Mouse (Mus musculus) embryonic stem cell, embryonic (primary cell): ENCODE data around the gene Wasl.

Experiments used
- CTCF ChIA-PET, 4 experiments: fragments of 300-600 bp in 2 of 4; fragments of 350-600 bp in 2 of 4; sonication (Branson Sonifier 250); formaldehyde crosslinking; loops; one replicate each; lab custom pipeline; 2022; ENCODE audit warnings: inconsistent platforms in 2 of 4; lab: Charles Lee
- POLR2A ChIA-PET, 4 experiments: fragments of 300-600 bp in 2 of 4; fragments of 350-600 bp in 2 of 4; sonication (Branson Sonifier 250); formaldehyde crosslinking; loops; one replicate each; lab custom pipeline; 2022; ENCODE audit warnings: antibody characterized with exemption in 4 of 4, inconsistent platforms in 1 of 4; lab: Charles Lee

The Wasl gene

GRCm38 (mm10) chr6:24590282-24590681 is 74.5 kb downstream of the Wasl start:
- ChIA-PET POLR2A (interaction anchor here in 1 of 4 experiments (0.5 kb wide), 1 partner anchor 69 kb away, joined by 3 read pairs; no protein-coding TSS in a partner anchor), CTCF (no interaction called here)

DNA sequence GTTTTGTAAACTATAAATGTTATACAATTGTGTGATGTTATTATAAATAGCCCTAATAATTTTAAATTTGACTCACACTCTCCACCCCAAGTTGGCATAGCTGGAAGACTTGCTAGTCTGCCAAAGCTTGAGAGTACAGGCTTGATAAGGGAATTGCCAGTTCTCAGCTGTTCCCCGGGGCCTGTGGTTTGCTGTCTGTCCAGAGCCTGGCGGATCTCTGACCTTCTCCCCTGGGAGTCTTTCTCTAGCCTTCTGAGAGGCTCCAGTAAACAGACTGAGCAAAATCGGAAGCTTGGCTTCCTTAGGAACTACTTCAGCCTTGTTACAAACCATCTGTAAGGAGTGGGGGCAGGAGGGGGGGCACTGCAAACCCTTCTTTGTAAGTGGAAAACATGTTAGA is 77.9 kb downstream of the Wasl start:
- ChIA-PET CTCF (no interaction called here), POLR2A (no interaction called here)

DNA sequence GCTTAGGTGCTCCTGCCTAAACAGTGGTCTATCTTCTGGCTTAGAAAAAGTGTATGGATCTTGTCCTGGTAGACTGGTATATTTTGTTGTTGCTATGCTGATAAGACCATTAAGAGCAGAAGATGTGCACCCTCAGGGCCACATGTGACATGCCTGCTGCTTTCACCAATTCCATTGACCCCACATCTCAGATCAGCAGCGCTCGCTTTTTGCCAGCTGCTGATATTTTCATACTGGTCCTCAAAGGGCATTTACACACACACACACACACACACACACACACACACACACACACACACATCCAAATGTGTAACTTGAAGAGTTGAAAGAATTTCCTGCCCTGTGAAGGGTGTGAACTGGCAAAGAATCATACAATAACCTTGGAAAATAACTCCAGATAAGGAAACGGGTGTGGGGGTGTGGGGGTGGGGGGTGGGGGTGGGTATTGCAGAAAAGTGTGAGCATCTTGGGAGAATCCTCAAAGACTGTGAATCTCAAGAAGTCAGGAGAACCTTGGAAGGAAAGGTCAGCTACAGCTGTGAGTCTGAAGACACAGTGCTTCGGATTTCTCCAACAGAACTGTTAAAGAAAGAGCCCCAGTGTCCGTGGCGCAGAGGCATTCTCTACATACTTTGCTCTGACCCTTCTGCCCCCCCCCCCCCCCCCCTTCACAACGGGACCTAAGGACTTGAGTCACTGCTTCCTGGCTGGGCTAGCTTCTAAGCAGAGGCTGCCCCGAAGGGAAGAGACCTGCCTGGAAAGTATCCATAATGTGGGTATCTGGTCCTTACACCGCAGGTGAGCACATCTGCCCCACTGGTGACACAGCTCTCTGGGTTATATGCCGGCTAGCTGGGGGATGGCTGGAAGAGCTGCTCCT is 79.1 kb downstream of the Wasl start:
- CTCF ChIA-PET: no interaction called here

DNA sequence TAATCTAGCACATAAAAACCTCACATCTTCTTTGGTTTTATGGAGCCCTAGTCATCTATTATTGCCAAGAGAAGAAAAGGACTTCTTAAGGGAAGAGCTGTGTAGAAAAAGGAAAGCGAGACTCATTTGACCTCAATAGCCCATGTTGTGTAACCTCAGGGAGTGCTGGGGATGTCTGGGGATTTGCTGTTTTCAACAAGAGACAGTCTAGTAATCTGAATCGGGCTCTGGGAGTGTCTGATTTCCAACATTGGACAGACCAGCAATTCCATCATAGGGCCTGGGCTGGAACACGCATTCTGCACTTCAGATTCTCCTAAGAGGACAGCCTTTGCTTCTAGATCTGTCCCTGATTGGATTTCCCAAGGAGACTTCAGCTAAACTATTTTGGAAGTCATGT is 81.4 kb downstream of the Wasl start:
- ChIA-PET POLR2A (no interaction called here), CTCF (no interaction called here)

More for the DNA sequence above, 79.1 kb downstream of the Wasl start:
- POLR2A ChIA-PET: no interaction called here

GRCm38 (mm10) chr6:24573319-24573718 is 91.5 kb downstream of the Wasl start:
- ChIA-PET POLR2A (no interaction called here), CTCF (no interaction called here)

- POLR2A ChIA-PET: no interaction called here
- CTCF ChIA-PET: interaction anchor here in 1 of 4 experiments (0.6 kb wide), 1 partner anchor 46 kb away, joined by 3 read pairs; no protein-coding TSS in a partner anchor
Observed at GRCm38 (mm10) chr6:24572431-24572830, 92.4 kb downstream of the Wasl start.

GRCm38 (mm10) chr6:24571126-24571525 is 93.7 kb downstream of the Wasl start:
- POLR2A ChIA-PET: no interaction called here
- CTCF ChIA-PET: no interaction called here

GRCm38 (mm10) chr6:24570278-24570677 is 94.5 kb downstream of the Wasl start:
- CTCF ChIA-PET: no interaction called here
- POLR2A ChIA-PET: no interaction called here

DNA sequence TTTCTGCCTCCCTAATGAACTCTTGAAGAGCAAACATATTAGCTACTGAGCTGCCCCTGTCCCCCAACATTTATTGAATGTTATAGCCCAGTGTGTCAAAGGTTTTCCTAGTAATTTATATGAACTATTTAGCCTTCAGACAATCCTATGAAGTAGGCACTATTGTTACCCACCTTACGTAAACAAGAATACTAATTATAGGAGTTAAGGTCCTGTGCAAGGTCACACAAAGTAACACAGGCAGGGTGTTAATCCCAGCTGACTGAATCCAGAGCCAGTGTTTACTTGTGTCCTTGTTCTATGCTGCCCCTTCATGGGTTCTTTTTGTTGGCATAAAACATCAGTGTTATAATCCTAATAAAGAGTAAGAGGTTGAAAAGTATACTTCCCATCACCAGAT is 95.1 kb downstream of the Wasl start:
- ChIA-PET POLR2A (no interaction called here), CTCF (no interaction called here)

DNA sequence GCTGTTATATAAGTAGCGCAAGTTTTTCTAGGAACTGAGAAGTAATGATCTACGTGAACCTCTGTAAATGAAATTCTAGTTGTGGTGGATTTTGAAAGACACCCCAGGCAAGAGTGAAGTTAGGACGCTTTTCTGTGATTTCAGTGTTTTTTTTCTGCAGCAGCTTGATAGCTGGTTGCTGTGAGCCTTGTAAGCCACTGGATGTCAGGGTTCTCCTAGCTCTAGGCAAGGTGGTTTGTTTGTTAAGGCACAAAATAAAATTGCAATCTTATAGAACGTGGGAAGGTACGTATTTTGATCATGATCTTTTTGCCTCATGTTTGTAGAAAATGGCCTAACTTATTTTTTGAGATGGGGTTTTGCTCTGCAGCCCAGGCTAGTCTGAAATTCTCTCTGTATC is 95.8 kb downstream of the Wasl start:
- CTCF ChIA-PET: no interaction called here
- POLR2A ChIA-PET: interaction anchor here in 1 of 4 experiments (0.6 kb wide), 1 partner anchor 162 kb away, joined by 10 read pairs; no protein-coding TSS in a partner anchor

- CTCF ChIA-PET: no interaction called here
- POLR2A ChIA-PET: no interaction called here
Observed at GRCm38 (mm10) chr6:24564886-24565285, 99.9 kb downstream of the Wasl start.

GRCm38 (mm10) chr6:24564081-24564480 is 100.7 kb downstream of the Wasl start:
- ChIA-PET CTCF (no interaction called here), POLR2A (no interaction called here)
